Mouse (Mus musculus): ENCODE measurements around the gene Tmem115.

- TF ChIP-seq CTCF (IDR thresholded peaks at IDR 0.05; ENCODE audit: low read depth) = peak; percentile 36
- TF ChIP-seq EP300 (IDR thresholded peaks at IDR 0.05; ENCODE audit: low read depth) = no peak
Measured at GRCm38 (mm10) chr9:107554319-107554825, 20.6 kb downstream of the Tmem115 start.
